Mouse (Mus musculus) thymus, adult 2 months (tissue): ENCODE results near the gene Ston2.

Experiments used
- CTCF ChIP-seq: fragments of 200-500 bp; IDR thresholded peaks from 2 replicates; pipeline ENCODE4 v1.5.1; 2012; ENCODE audit warnings: mild to moderate bottlenecking, control low read depth, low read length, moderate library complexity, borderline replicate concordance; ENCODE audit not compliant: control insufficient read depth, poor library complexity, insufficient read depth; ENCODE audit errors: extremely low read depth
- POLR2A ChIP-seq: fragments of 200-500 bp; IDR thresholded peaks from 2 replicates; pipeline ENCODE4 v1.6.1; 2012; ENCODE audit warnings: mild to moderate bottlenecking, low read length, control low read depth, moderate library complexity; ENCODE audit not compliant: control insufficient read depth, poor library complexity, insufficient read depth; ENCODE audit errors: extremely low read depth

DNA sequence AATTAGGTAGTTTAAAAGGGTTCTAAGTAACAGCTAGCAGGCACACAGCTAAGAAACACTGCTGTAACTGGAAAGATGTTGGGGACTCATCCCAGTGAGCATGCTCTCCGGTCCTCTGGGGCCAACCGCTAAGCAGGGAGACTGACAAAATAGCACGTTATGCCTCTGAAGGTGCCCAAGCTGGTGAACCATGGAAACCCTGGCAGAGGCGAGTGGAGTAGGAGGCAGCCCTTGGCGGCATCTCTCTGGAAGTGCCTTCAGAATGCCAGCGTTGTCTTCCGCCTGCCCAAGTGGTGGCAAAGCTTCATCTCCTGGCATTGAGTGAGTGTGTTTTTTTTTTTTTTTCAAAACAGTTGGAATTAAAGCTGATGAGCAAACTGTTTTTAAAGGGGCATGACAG is 115.7 kb downstream of the Ston2 start:
- TF ChIP-seq CTCF, result no peak
- no peak for TF ChIP-seq POLR2A
